Mouse (Mus musculus): Measurements from ENCODE around the gene Adgre1. TPM values are rescaled to one million over a fixed set of nuclear protein-coding genes. Genes with fewer than 3 reads are reported as not detected.

The Adgre1 gene
- polyA plus RNA-seq, 1 experiment from 2014 or later, result 2.7 TPM

- ATAC-seq (ENCODE audit: insufficient read depth, low FRiP score, low TSS enrichment), result peak; percentile 82
- H3K27ac ChIP-seq (ENCODE audit: low read depth, low read length), result no peak overlapping the region
- no peaks in the 10 kb centered on the region; the same call in 1 of the 2 replicates for H3K9me3 ChIP-seq (ENCODE audit: control insufficient read depth, low read length)
- H3K4me1 ChIP-seq (ENCODE audit: control insufficient read depth, insufficient read depth, low read length), result no peaks in the 10 kb centered on the region
- H3K36me3 ChIP-seq (ENCODE audit: control insufficient read depth, insufficient read depth, low read length), result no peaks in the 10 kb centered on the region
- no peak overlapping the region for H3K4me2 ChIP-seq (ENCODE audit: low read depth)
- H3K27me3 ChIP-seq (ENCODE audit: control insufficient read depth, insufficient read depth, low read length), result no peaks in the 10 kb centered on the region
- DNase-seq (ENCODE audit: low spot score), result peak; percentile 91
- no peak overlapping the region for H3K9ac ChIP-seq (ENCODE audit: low read length)
- WGBS, result 9% methylated on average over 11 of the region's 11 CpGs
- H3K4me3 ChIP-seq (ENCODE audit: low read depth, low read length), result no peak overlapping the region
Measured at GRCm38 (mm10) chr17:57335673-57336303, 22.7 kb upstream of the Adgre1 start.

GRCm38 (mm10) chr17:57337996-57338395 lies 20.5 kb upstream of the Adgre1 start:
- no peaks in the 10 kb centered on the region for H3K9me3 ChIP-seq (ENCODE audit: control insufficient read depth, low read length)
- no peaks in the 10 kb centered on the region for H3K4me1 ChIP-seq (ENCODE audit: control insufficient read depth, insufficient read depth, low read length)
- H3K9ac ChIP-seq (ENCODE audit: low read length), result no peak overlapping the region
- no peak overlapping the region for H3K4me2 ChIP-seq (ENCODE audit: low read depth)
- WGBS, result 89% methylated on average over 10 of the region's 10 CpGs
- no peak overlapping the region for H3K27ac ChIP-seq (ENCODE audit: low read depth, low read length)
- H3K36me3 ChIP-seq (ENCODE audit: control insufficient read depth, insufficient read depth, low read length), result no peaks in the 10 kb centered on the region
- no peak for ATAC-seq (ENCODE audit: insufficient read depth, low FRiP score, low TSS enrichment)
- no peak overlapping the region for H3K4me3 ChIP-seq (ENCODE audit: low read depth, low read length)
- H3K27me3 ChIP-seq (ENCODE audit: control insufficient read depth, insufficient read depth, low read length), result no peaks in the 10 kb centered on the region
- no peak for DNase-seq (ENCODE audit: low spot score)

- H3K36me3 ChIP-seq (ENCODE audit: control insufficient read depth, insufficient read depth, low read length), result no peaks in the 10 kb centered on the region
- H3K4me3 ChIP-seq (ENCODE audit: low read depth, low read length), result no peak overlapping the region
- no peak overlapping the region for H3K9ac ChIP-seq (ENCODE audit: low read length)
- H3K4me1 ChIP-seq (ENCODE audit: control insufficient read depth, insufficient read depth, low read length), result no peaks in the 10 kb centered on the region
- no peak overlapping the region for H3K27ac ChIP-seq (ENCODE audit: low read depth, low read length)
- no peak for ATAC-seq (ENCODE audit: insufficient read depth, low FRiP score, low TSS enrichment)
- WGBS, result 78% methylated on average over 9 of the region's 9 CpGs
- H3K9me3 ChIP-seq (ENCODE audit: control insufficient read depth, low read length), result no peaks in the 10 kb centered on the region
- H3K4me2 ChIP-seq (ENCODE audit: low read depth), result no peak overlapping the region
- no peak for DNase-seq (ENCODE audit: low spot score)
- no peaks in the 10 kb centered on the region for H3K27me3 ChIP-seq (ENCODE audit: control insufficient read depth, insufficient read depth, low read length)
Measured at GRCm38 (mm10) chr17:57339298-57339697, 19.2 kb upstream of the Adgre1 start.

- Histone ChIP-seq H3K4me1 (ENCODE audit: control insufficient read depth, insufficient read depth, low read length) (no peaks in the 10 kb centered on the region), H3K9me3 (ENCODE audit: control insufficient read depth, low read length) (no peaks in the 10 kb centered on the region), H3K27me3 (ENCODE audit: control insufficient read depth, insufficient read depth, low read length) (no peaks in the 10 kb centered on the region), H3K27ac (ENCODE audit: low read depth, low read length) (no peak overlapping the region), H3K4me3 (ENCODE audit: low read depth, low read length) (no peak overlapping the region), H3K9ac (ENCODE audit: low read length) (no peak overlapping the region), H3K36me3 (ENCODE audit: control insufficient read depth, insufficient read depth, low read length) (no peaks in the 10 kb centered on the region), H3K4me2 (ENCODE audit: low read depth) (no peak overlapping the region)
- DNase-seq (ENCODE audit: low spot score), result no peak
- no peak for ATAC-seq (ENCODE audit: insufficient read depth, low FRiP score, low TSS enrichment)
- 87% methylated on average over 4 of the region's 4 CpGs for WGBS
Measured at GRCm38 (mm10) chr17:57341568-57341967, 16.9 kb upstream of the Adgre1 start.

- no peak overlapping the region for H3K27ac ChIP-seq (ENCODE audit: low read depth, low read length)
- no peaks in the 10 kb centered on the region for H3K27me3 ChIP-seq (ENCODE audit: control insufficient read depth, insufficient read depth, low read length)
- no peaks in the 10 kb centered on the region for H3K9me3 ChIP-seq (ENCODE audit: control insufficient read depth, low read length)
- ATAC-seq (ENCODE audit: insufficient read depth, low FRiP score, low TSS enrichment) (no peak), DNase-seq (ENCODE audit: low spot score) (no peak)
- H3K4me3 ChIP-seq (ENCODE audit: low read depth, low read length), result no peak overlapping the region
- no peak overlapping the region for H3K9ac ChIP-seq (ENCODE audit: low read length)
- H3K36me3 ChIP-seq (ENCODE audit: control insufficient read depth, insufficient read depth, low read length), result no peaks in the 10 kb centered on the region
- no peaks in the 10 kb centered on the region for H3K4me1 ChIP-seq (ENCODE audit: control insufficient read depth, insufficient read depth, low read length)
- 76% methylated on average over 2 of the region's 2 CpGs for WGBS
- H3K4me2 ChIP-seq (ENCODE audit: low read depth), result no peak overlapping the region
Measured at GRCm38 (mm10) chr17:57344029-57344707, 14.3 kb upstream of the Adgre1 start.

- Histone ChIP-seq H3K4me3 (ENCODE audit: low read depth, low read length) (no peak overlapping the region), H3K4me2 (ENCODE audit: low read depth) (no peak overlapping the region), H3K9ac (ENCODE audit: low read length) (no peak overlapping the region), H3K4me1 (ENCODE audit: control insufficient read depth, insufficient read depth, low read length) (no peaks in the 10 kb centered on the region), H3K27ac (ENCODE audit: low read depth, low read length) (no peak overlapping the region), H3K9me3 (ENCODE audit: control insufficient read depth, low read length) (no peaks in the 10 kb centered on the region), H3K36me3 (ENCODE audit: control insufficient read depth, insufficient read depth, low read length) (no peaks in the 10 kb centered on the region), H3K27me3 (ENCODE audit: control insufficient read depth, insufficient read depth, low read length) (no peaks in the 10 kb centered on the region)
- DNase-seq (ENCODE audit: low spot score), result no peak
- 75% methylated on average over 6 of the region's 6 CpGs for WGBS
- ATAC-seq (ENCODE audit: insufficient read depth, low FRiP score, low TSS enrichment), result no peak
Measured at GRCm38 (mm10) chr17:57347017-57347416, 11.5 kb upstream of the Adgre1 start.

- ATAC-seq (ENCODE audit: insufficient read depth, low FRiP score, low TSS enrichment) (no peak), DNase-seq (ENCODE audit: low spot score) (no peak)
- Histone ChIP-seq H3K27ac (ENCODE audit: low read depth, low read length) (no peak overlapping the region), H3K9ac (ENCODE audit: low read length) (no peak overlapping the region), H3K4me3 (ENCODE audit: low read depth, low read length) (no peak overlapping the region), H3K36me3 (ENCODE audit: control insufficient read depth, insufficient read depth, low read length) (no peaks in the 10 kb centered on the region), H3K27me3 (ENCODE audit: control insufficient read depth, insufficient read depth, low read length) (no peaks in the 10 kb centered on the region), H3K9me3 (ENCODE audit: control insufficient read depth, low read length) (no peaks in the 10 kb centered on the region), H3K4me1 (ENCODE audit: control insufficient read depth, insufficient read depth, low read length) (no peaks in the 10 kb centered on the region), H3K4me2 (ENCODE audit: low read depth) (no peak overlapping the region)
- 88% methylated on average over 2 of the region's 2 CpGs for WGBS
Measured at GRCm38 (mm10) chr17:57347781-57348180, 10.7 kb upstream of the Adgre1 start.

- no peak for DNase-seq (ENCODE audit: low spot score)
- Histone ChIP-seq H3K4me3 (ENCODE audit: low read depth, low read length) (no peak overlapping the region), H3K4me2 (ENCODE audit: low read depth) (no peak overlapping the region), H3K27me3 (ENCODE audit: control insufficient read depth, insufficient read depth, low read length) (no peaks in the 10 kb centered on the region), H3K36me3 (ENCODE audit: control insufficient read depth, insufficient read depth, low read length) (no peaks in the 10 kb centered on the region), H3K27ac (ENCODE audit: low read depth, low read length) (no peak overlapping the region), H3K9me3 (ENCODE audit: control insufficient read depth, low read length) (no peaks in the 10 kb centered on the region), H3K9ac (ENCODE audit: low read length) (no peak overlapping the region), H3K4me1 (ENCODE audit: control insufficient read depth, insufficient read depth, low read length) (no peaks in the 10 kb centered on the region)
- ATAC-seq (ENCODE audit: insufficient read depth, low FRiP score, low TSS enrichment), result no peak
- 73% methylated on average over 5 of the region's 5 CpGs for WGBS
Measured at GRCm38 (mm10) chr17:57349067-57349466, 9.4 kb upstream of the Adgre1 start.

- Histone ChIP-seq H3K36me3 (ENCODE audit: control insufficient read depth, insufficient read depth, low read length) (no peaks in the 10 kb centered on the region), H3K9ac (ENCODE audit: low read length) (no peak overlapping the region), H3K27ac (ENCODE audit: low read depth, low read length) (no peak overlapping the region), H3K27me3 (ENCODE audit: control insufficient read depth, insufficient read depth, low read length) (no peaks in the 10 kb centered on the region), H3K9me3 (ENCODE audit: control insufficient read depth, low read length) (no peaks in the 10 kb centered on the region), H3K4me3 (ENCODE audit: low read depth, low read length) (no peak overlapping the region), H3K4me2 (ENCODE audit: low read depth) (no peak overlapping the region), H3K4me1 (ENCODE audit: control insufficient read depth, insufficient read depth, low read length) (no peaks in the 10 kb centered on the region)
- ATAC-seq (ENCODE audit: insufficient read depth, low FRiP score, low TSS enrichment), result no peak
- WGBS, result 86% methylated on average over 5 of the region's 5 CpGs
- no peak for DNase-seq (ENCODE audit: low spot score)
Measured at GRCm38 (mm10) chr17:57350212-57350611, 8.3 kb upstream of the Adgre1 start.
